Mouse (Mus musculus) adrenal gland, postnatal 25 days (tissue): ENCODE results near the gene Cox5a. TPM values are rescaled to one million over a fixed set of nuclear protein-coding genes. Genes with fewer than 3 reads are reported as not detected.

ENCODE experiments used
- DNase-seq: peaks from one replicate; pipeline ENCODE4 v3.0.0; 2021; ENCODE audit warnings: mixed read lengths
- total RNA-seq: library from RNA; stranded (reverse); gene quantifications from 2 replicates; pipeline ENCODE4 v1.2.3, GENCODE M21; 2021

Cox5a gene
- total RNA-seq, 1 experiment from 2014 or later, result 410 TPM

GRCm38 (mm10) chr9:57525516-57525915 is 4.4 kb downstream of the Cox5a start:
- DNase-seq, result no peak

- DNase-seq, result no peak
These were observed 5.4 kb downstream of the Cox5a start for GRCm38 (mm10) chr9:57526435-57526834.

DNA sequence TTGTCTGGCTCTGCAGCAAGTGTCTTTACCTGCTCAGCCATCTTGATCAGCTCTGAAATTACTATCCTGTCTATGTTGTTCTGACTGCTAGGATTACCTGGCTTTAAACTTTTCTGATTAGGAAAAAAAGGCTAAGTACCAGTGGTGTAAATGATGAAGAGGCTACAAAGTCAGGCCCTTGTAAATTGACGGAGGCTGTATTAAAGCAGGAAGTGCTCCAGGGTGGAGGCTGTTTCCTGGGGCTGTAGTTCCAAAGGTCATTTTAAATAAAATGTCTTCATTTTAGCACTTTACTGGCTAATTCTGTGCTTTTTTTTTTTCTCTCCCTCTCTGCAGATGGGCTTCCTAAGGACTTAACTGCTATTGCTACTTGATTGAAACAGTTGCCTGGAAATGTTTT is 10.9 kb downstream of the Cox5a start:
- DNase-seq, result no peak

DNA sequence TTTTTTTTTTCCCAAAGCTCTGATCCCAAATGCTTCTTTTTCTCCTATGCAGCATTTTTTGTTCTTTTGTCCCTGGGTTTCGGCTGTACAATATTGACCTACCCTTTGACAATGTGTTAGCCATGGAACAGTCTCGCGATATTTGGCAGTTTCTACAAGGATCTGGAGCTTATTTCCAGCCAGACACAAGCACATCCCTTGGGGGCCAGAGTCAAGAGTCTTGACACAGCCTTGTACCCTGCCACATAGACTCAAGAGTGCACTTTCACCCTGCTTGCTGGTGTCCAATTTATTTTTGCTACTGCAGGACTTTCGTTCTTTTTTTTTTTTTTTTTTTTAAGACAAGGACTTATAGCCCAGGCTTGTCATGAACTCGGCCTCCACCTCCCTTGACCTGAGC is 15.3 kb downstream of the Cox5a start:
- no peak for DNase-seq

DNA sequence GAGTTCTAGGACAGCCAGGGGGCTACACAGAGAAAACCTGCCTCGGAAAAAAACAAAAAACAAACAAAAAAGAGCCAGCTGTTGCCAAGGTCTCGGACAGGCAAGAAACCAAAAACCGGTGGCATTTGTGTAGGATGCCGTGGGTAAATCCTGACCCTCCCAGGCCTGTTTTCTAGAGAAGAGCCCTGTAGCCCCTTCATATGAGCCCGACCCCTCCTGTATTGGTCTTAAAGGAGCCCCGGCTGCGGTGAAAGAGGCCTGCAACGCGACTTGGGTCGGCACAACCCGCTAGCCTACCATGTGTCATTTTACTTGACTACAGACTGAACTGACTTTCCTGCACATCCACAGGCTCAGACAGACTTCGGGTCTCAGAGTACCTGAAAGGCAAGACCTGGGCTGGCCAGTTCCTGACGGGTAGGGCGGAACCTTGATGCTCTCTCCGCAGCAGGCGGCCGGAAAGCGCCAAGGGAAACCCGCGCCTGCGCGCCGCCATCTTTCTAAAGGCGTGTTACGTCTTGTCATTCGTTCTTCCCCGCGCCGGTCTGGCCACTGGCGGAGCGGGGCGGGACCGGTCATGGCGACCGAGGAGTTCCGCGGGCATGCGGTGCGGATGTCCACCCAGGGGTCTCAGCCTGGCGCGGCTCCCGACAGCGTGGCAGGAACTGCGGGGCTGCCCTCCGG is 16.1 kb downstream of the Cox5a start, which contains the start of gene Fam219b:
Gene Fam219b (plus strand): TSS at position 485 of the 684 bp plus-strand sequence.
- peak; percentile 93 for DNase-seq

GRCm38 (mm10) chr9:57537728-57538181 is 16.7 kb downstream of the Cox5a start:
- DNase-seq, result peak; percentile 25

DNA sequence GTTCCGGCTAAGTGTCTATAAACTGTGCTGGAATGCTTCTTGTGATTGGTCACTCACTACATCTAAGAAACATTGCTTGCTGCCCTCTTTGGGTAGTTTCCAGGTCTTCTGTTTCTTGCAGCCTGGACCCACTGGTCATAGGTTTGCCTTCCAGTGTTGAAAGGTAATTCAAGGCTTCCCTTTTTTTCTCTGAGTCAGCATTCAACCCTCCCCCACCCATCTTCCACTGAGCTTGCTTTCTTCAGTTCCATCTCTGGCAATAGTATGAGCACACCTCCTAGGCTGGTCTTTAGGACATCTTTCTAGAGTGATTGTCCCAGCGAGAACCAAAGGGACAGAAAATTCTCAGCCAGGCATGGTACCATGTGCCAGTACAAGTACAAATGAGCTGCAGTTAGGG is 18.5 kb downstream of the Cox5a start:
- no peak for DNase-seq

DNA sequence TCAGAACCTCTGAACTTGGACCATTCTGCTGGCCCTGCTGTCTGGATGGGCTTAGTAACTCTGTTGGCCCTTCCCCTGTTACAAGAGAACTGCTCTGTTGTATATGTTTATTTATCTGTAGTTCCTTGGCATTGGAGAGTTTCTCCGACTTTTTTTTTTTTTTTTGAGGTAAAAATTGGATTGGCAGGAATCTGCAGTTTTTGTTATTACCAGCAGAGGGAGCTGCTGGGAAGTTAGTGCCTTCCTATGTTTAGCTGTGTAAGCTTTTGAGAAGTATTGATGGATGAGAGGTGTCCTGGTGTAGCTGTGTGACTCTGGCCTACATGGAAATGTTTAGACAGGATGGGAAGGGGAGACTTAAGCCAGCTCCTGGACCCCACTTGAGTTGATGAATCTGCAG is 20.2 kb downstream of the Cox5a start:
- DNase-seq, result no peak

- no peak for DNase-seq
These were observed 22.9 kb downstream of the Cox5a start for GRCm38 (mm10) chr9:57543951-57544350.

DNA sequence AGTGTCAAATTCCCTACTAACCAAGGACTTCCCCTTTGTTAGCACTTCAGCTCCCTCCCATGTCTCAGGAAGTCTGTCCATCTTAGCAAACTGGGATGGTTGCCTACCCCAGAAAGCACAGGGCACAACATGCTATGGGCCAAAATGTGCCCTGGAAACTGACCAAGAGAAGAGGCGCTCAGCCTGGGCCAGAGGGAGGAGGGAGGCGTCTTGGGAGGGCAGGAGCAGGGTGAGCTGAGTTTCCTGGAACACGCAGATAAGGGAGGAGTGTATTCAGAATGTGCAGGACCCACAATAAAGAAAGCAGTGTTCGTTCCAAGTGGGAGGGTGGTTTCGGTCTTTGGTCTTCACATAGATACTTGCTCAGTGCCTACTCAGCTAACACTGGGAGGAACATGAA is 26.2 kb downstream of the Cox5a start:
- no peak for DNase-seq

- DNase-seq, result no peak
These were observed 26.8 kb downstream of the Cox5a start for GRCm38 (mm10) chr9:57547869-57548268.

DNA sequence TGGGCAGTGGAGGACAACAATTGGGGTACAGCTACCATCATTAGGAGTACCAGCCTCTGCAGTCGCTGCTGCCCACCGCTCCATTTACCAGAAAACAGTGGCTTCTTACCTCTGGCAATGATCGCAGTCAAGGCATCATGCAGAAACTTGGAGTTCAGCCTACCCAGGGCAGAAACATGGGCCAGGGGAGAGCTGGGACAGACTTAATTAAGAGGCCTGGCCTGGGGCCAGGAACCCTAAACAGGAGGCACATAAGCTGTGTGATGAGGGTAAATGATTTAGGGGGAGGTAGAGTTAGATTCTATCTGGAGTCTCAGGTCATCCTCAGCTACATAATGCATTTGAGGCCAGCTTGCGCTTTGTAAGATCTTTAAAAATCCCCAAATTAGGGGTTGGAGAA is 28.1 kb downstream of the Cox5a start:
- no peak for DNase-seq

DNA sequence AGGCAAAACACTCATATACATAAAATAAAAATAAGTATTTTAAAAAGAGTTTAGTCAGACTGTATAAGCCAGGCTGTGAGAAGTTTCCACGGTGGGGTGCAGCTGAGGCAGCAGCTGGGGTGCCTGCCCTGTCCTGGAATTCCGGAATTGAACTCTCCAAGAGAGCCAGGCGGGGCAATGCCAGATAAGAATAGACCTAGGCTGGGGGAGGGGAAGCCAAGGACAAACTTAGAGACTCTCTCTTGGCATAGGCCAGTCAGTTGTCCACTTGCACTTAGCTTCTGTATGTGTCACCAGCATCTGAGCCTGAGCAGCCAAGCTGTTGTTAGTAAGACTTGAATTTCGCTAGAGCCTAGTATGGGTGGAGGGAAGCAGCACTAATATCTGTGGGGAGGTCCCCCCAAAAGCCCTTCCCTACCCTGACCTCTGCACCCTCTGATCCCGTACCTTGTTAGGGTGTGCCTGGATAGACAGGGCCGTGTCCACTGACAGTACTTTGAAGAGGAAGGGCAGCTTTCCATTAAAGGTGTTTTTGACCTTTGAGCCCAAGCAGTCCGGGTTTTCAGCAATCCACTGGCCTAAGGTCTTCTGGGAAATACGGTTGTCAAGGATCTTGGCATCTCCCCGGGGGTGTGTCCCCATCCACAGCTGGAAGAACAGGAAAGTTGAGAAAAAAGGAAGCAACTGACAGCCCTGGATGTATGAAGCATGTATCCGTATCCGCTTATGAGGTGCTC is 29.2 kb downstream of the Cox5a start:
- DNase-seq, result peak; percentile 49

DNA sequence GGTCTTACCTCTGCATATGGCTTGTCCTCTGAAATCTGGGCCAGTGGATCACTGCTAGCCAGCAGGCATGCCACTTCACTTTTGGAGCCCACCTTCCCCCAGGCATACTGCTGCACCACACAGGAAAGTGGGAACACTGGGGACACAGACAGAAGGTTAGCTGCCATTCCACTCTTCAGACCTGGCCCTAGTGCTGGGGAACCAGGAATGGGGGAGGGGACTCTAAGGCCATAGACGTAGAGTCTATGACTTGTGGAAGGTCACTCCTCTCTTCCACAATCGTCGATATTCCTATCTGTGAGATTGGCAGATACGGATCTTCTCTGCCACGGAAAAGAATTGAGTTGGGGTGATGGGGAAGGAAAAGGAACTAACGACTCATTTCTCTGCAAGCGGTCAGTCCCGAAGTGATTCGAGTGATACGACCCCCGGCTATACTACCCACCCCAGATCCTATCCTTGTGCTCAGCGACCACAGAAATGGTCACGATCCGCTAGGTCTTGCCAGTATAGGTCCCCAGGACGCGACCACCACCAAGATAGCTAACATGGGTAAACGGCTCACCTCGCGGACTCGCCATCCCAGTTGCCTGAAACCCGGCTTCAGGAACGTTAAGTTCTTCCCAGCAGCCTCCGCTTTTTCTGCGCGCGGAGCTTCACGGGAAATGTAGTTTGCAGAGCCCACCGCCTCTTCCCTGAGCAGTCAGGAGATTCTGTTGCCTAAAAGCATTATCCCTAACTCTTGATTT is 31.2 kb downstream of the Cox5a start, which contains the start of gene Mpi:
Gene Mpi (minus strand): TSS at position 625 of the 749 bp plus-strand sequence.
- DNase-seq, result peak; percentile 73

- DNase-seq, result no peak
These were observed 32.0 kb downstream of the Cox5a start for GRCm38 (mm10) chr9:57553119-57553518.

DNA sequence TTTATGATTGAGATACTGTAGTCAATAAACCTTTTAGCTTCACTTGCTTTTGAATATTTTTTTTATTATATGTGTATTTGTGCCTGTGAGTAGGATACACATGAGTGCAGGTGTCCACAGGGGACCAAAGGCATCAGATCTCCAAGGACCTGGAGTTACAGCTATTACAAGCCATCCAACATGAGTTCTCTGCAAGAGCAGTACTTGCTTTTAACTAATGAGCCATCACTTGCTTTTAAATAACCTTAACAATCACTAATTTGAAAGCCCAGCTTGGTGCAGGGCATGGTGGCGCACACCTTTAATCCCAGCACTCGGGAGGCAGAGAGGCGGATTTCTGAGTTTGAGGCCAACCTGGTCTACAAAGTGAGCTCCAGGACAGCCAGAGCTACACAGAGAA is 33.7 kb downstream of the Cox5a start:
- no peak for DNase-seq

DNA sequence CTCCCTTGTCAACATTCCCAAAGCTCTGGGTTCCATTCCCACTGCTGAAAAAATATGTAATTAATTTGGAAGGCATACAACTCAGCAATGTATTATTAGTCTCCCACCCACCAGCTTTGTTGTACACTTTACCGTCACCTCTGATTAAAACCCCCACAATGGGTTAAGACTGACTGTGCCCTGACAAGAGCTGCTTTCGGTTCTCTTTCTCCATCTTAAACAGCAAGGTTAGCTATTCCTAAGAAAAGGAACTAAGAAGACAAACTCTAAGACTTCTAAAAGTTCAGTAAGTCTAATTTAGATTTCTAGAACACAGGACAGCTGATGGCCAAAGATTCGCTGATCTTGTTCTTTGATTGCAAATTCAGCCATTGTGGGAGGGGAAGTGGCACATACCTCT is 36.1 kb downstream of the Cox5a start:
- no peak for DNase-seq

DNA sequence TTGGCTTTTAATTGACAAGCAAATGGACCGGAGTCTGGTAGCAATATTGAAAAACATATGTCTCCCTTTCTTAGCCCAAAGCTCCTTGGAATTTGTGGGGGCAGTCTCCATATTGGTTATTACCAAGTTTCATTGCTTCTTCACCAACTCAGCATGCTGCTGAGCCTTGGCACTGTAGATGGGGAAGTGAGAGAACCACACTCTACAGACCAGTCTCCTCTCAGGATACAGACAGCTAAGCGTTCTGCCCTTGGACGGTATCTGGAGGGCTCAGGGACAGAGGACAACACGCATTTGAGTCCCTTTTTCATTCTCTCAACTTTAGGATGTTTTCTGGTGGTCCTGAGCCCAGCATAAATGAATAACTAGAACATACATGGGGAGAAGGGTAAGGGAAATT is 37.6 kb downstream of the Cox5a start:
- DNase-seq, result no peak

- no peak for DNase-seq
These were observed 38.5 kb downstream of the Cox5a start for GRCm38 (mm10) chr9:57559568-57559967.

DNA sequence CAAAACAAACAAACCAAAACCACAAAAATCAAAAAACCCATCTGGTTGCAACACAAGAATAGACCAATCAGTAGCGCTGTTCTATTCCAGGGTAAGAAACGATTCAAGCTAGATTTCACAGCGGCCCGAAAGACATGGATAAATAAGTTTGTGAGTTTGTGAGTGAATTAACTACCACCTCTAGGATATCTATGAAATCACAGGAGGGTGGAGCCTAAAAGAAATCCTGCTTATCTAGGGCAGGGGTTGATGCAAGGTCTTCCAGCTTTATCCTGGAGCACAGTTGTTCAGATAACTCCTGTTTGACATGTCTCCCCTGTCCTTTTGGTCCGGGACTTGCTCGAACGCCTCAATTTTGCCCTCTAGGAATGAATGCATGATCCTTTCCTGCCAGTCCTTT is 39.2 kb downstream of the Cox5a start:
- DNase-seq, result no peak

DNA sequence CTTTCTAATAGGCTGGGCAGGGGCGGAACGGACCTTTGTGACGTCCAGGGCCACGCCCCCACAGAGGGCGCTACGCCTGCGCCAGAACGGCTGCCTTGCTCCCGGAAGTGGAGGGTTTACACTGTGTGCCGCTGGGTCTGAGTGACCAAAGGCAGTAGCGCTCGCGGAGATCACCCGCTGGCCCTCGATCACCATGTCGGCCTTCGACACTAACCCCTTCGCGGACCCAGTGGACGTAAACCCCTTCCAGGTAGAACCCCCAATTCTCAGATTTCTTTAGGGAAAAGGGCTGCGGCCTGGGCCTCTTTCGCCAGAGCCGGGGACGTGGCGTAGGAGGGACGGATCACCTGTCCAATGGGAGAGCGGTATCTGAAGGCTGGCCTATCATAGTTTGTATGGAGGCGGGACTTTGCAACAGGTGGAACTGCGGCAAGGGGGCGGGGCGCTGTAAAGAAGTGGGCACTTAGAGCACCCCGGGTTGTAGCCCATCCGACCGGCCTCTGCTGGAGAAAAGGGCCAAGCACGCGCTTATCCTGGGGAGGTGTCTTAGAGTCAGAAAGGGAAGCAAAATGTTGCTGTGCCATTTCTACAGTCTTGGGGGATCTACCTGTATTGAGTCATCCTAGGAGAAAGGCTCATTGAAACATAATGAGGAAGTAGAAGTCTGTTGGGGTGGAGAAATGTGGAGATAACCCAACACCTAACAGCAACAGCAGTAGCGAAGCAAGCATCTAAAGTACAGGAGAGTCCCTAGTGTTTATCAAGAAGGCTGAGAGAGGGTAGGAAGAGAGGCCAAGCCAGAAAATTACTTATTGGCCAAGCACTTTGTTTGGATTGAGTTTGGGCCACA is 40.0 kb downstream of the Cox5a start, which contains the start of gene Scamp2:
Gene Scamp2 (plus strand): TSS at position 83 of the 850 bp plus-strand sequence.
- DNase-seq, result peak; percentile 94

DNA sequence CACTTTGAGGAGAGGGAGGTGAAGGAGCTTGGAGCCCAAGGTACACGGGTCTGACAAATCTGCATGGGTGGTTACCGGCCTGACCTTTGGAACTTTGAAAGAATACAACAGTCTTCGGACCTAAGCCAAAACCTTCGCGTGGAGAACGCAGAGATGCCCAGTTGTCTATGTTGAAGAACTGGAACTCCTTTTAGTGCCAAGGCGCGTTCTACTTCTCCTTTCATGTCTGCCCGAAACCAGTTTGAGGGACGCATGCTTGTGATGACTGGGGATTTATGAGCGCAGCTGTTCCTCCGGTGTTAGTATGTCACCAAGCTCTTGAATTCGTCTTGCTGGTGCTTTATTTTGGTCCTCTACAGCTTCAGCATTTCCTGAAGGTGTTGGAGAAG is 40.6 kb downstream of the Cox5a start:
- DNase-seq, result no peak
